Mouse (Mus musculus) lung, adult 10 weeks (tissue): ENCODE data around the gene Actn1. TPM values are rescaled to one million over a fixed set of nuclear protein-coding genes. Genes with fewer than 3 reads are reported as not detected.

Experiments used
- polyA plus RNA-seq: library from polyadenylated mRNA; stranded (reverse); fragments of 350-450 nt; fragmentation: Illumina TruSeq; extraction: RNeasy Lipid Tissue Mini Kit (QIAGEN cat#74804); gene quantifications from one replicate; pipeline ENCODE4 v1.2.3, GENCODE M21; 2014; ENCODE audit warnings: low read depth, low replicate concordance; ENCODE audit not compliant: insufficient read depth

Gene Actn1
- polyA plus RNA-seq = 35.0 TPM

DNA sequence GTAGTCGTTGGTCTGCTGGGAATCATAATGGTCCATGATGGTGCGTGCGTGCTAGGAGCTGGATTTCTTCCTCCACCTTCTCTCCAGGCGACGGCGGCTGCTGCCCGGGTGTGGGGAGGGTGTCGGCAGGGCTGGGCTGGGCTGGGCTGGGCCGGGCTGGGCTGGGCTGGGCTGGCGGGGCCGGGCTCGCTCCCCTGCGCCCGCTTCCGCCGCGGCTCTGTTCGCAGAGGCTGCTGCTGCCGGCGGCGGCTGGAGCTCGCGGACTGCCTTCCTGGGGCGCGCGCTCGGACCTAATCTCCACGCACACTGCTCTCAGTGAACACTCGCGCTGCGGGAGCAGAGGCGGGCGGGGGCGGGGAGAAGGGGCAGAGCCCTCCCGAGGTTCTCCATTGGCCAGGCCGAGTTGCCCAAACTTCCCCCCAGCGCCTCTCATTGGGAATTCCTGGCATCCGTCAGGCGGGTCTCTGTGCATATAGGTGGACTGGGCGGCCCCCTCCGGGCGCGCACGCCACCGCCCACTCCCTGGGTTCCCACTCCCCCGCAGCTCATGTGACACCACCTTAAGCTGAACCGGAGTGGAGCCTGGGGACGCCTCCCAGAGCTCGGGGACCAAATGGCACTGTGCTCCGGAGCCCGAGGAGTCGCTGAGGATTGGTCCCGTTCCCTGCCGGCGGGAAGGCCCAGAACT, at the start of gene Actn1:
TSS of gene Actn1 (minus strand) at position 316 of the 688 bp plus-strand sequence.

Other genes with a start within 250 kb of the Actn1 start
- gene Zfp36l1, start 147.4 kb downstream of the Actn1 start, polyA plus RNA-seq = 77.1 TPM
- 7.9 TPM for gene Dcaf5, start 176.2 kb upstream of the Actn1 start, polyA plus RNA-seq
- 9.3 TPM for gene Exd2, start 202.7 kb upstream of the Actn1 start, polyA plus RNA-seq